Mouse (Mus musculus) stomach, embryonic 16.5 days (tissue): ENCODE data around the gene Nfia. TPM values are rescaled to one million over a fixed set of nuclear protein-coding genes. Genes with fewer than 3 reads are reported as not detected.

Experiments used
- ATAC-seq: fragments of 200-750 bp; cut with Nextera tagmentation; 2 replicates; pipeline ENCODE4 v1.8.0; 2017; ENCODE audit warnings: moderate number of reproducible peaks, moderate TSS enrichment; ENCODE audit not compliant: insufficient read depth, low FRiP score
- H3K27ac ChIP-seq: fragments of 300-500 bp; sonication (generic); 2 replicates; pipeline ENCODE4 v1.5.1; 2014; ENCODE audit warnings: low read length
- H3K27me3 ChIP-seq: fragments of 300-500 bp; sonication (generic); 2 replicates; pipeline ENCODE4 v1.6.1; 2014; ENCODE audit warnings: low read length, control low read depth, mixed read lengths; ENCODE audit not compliant: control insufficient read depth, insufficient read depth
- H3K36me3 ChIP-seq: fragments of 300-500 bp; sonication (generic); 2 replicates; pipeline ENCODE4 v1.6.1; 2014; ENCODE audit warnings: low read length; ENCODE audit not compliant: control insufficient read depth, insufficient read depth
- H3K4me1 ChIP-seq: fragments of 300-500 bp; sonication (generic); 2 replicates; pipeline ENCODE4 v1.6.1; 2014; ENCODE audit warnings: low read length, control low read depth, mixed read lengths; ENCODE audit not compliant: control insufficient read depth, insufficient read depth
- H3K4me2 ChIP-seq: fragments of 300-500 bp; sonication (generic); 2 replicates; pipeline ENCODE4 v1.6.1; 2014; ENCODE audit warnings: low read depth, low read length, mixed read lengths
- H3K4me3 ChIP-seq: fragments of 300-500 bp; sonication (generic); replicated peaks from 2 replicates; pipeline ENCODE4 v1.5.1; 2014; ENCODE audit warnings: mild to moderate bottlenecking, low read length
- H3K9ac ChIP-seq: fragments of 300-500 bp; sonication (generic); 2 replicates; pipeline ENCODE4 v1.6.1; 2014; ENCODE audit warnings: low read length
- H3K9me3 ChIP-seq: fragments of 300-500 bp; sonication (generic); replicated peaks from 2 replicates; pipeline ENCODE4 v1.6.1; 2016; ENCODE audit warnings: low read length, control low read depth; ENCODE audit not compliant: control insufficient read depth
- WGBS: fragments of 180-500 bp; shearing (Covaris S2); extraction: QIAGEN DNeasy Blood & Tissue Kit; methylation state at CpG from one replicate; pipeline ENCODE4 v1.1.7; 2014; 5-methylcytosine and 5-hydroxymethylcytosine counted together
- polyA plus RNA-seq: library from polyadenylated mRNA; unstranded; fragments of >200 nt; fragmentation: Nextera tagmentation; extraction: Ambion mirVana; gene quantifications from 2 replicates; pipeline ENCODE4 v1.2.1, GENCODE M21; 2015

Gene Nfia
- polyA plus RNA-seq, 1 experiment from 2014 or later = 45.1 TPM

DNA sequence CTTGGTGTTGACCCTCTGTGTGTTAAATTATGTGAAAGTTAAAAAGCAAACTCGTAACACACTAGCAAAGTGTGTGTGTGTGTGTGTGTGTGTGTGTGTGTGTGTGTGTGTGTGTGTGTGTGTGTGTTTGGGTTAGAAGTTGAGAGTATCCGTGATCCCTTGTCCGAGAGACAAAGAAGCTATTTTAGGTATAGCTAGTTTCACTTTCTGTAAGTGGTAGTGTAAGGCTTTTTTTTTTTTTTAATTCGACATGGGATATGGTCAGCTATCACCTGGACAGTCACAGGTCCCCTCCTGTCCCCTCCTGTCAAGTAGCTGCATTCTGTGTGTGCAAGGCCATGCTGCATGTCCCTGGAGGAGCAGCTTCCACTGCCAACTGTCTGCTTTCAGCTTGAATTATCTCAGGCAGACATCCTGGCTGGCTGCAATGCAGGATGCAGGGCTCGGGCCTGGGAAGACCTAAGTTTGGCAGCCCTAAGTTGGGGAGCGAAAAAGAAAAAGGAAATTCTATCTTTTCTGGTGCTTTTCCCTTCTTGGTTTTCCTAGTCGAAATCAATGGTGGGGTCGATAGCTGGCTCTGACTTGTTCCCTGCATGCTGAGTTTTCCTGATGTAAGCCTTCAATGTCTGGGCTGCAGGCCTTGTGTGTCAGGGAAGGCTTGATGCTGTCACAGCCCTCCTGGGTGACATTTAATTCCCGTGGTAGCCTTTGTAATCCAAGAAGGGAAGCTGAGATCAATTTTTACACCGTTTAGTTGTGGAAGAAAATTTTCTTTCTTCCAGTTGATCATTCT is 147.9 kb downstream of the Nfia start:
- H3K27ac ChIP-seq = peak overlapping the region; percentile 76
- ATAC-seq = no peak
- no peaks in the 10 kb centered on the region for H3K27me3 ChIP-seq
- peak overlapping the region; percentile 57 for H3K9ac ChIP-seq
- H3K36me3 ChIP-seq = no peaks in the 10 kb centered on the region
- H3K4me1 ChIP-seq = peaks cover 17% of the 10 kb centered on the region; the same call in 1 of the 2 replicates
- no peaks in the 10 kb centered on the region for H3K9me3 ChIP-seq
- H3K4me3 ChIP-seq = no peak overlapping the region
- WGBS = 49% methylated on average over 10 of the region's 10 CpGs
- peak overlapping the region; percentile 43 for H3K4me2 ChIP-seq

DNA sequence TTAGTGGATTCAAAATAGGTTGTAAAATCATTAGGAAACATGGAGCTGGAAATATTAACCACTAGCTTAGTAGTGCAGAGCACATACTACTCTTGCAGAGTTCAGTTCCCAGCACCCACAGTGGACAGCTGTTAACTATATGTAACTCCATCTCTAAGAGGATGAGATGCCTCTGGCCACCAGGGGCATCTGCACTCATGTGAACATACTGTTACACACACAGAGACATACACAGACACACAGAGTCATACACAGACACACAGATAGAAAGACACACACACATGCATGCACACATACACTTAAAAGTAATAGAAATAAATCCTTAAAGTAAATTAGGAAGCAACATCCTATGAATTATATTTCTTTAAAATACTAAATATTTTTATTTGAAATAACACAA is 149.1 kb downstream of the Nfia start:
- Histone ChIP-seq H3K4me1 (peaks cover 23% of the 10 kb centered on the region; the same call in 1 of the 2 replicates), H3K27me3 (no peaks in the 10 kb centered on the region), H3K27ac (no peak overlapping the region), H3K4me2 (no peak overlapping the region), H3K9ac (no peak overlapping the region), H3K4me3 (no peak overlapping the region), H3K9me3 (no peaks in the 10 kb centered on the region), H3K36me3 (no peaks in the 10 kb centered on the region)
- no peak for ATAC-seq

- 70% methylated on average over 5 of the region's 5 CpGs for WGBS
- no peaks in the 10 kb centered on the region for H3K36me3 ChIP-seq
- peak overlapping the region; percentile 30; the same call in 1 of the 2 replicates for H3K27ac ChIP-seq
- no peaks in the 10 kb centered on the region for H3K9me3 ChIP-seq
- no peak overlapping the region for H3K9ac ChIP-seq
- no peak for ATAC-seq
- H3K4me1 ChIP-seq = peaks cover 29% of the 10 kb centered on the region
- no peaks in the 10 kb centered on the region for H3K27me3 ChIP-seq
- H3K4me3 ChIP-seq = no peak overlapping the region
- no peak overlapping the region for H3K4me2 ChIP-seq
Observed at GRCm38 (mm10) chr4:97923248-97923647, 150.7 kb downstream of the Nfia start.

- ATAC-seq = 0 out of 2 replicates have a peak, but pooled peaks have one; percentile 22
- H3K27me3 ChIP-seq = no peaks in the 10 kb centered on the region
- H3K4me1 ChIP-seq = peaks cover 29% of the 10 kb centered on the region
- H3K27ac ChIP-seq = peak overlapping the region; percentile 30
- no peaks in the 10 kb centered on the region for H3K9me3 ChIP-seq
- no peak overlapping the region for H3K9ac ChIP-seq
- H3K4me3 ChIP-seq = no peak overlapping the region
- H3K4me2 ChIP-seq = no peak overlapping the region
- 49% methylated on average over 8 of the region's 8 CpGs for WGBS
- H3K36me3 ChIP-seq = no peaks in the 10 kb centered on the region
Observed at GRCm38 (mm10) chr4:97923876-97924316, 151.4 kb downstream of the Nfia start.

GRCm38 (mm10) chr4:97924414-97924813 is 151.9 kb downstream of the Nfia start:
- 29% methylated on average over 5 of the region's 5 CpGs for WGBS
- 0 out of 2 replicates have a peak, but pooled peaks have one; percentile 37 for ATAC-seq
- H3K27ac ChIP-seq = peak overlapping the region; percentile 67

DNA sequence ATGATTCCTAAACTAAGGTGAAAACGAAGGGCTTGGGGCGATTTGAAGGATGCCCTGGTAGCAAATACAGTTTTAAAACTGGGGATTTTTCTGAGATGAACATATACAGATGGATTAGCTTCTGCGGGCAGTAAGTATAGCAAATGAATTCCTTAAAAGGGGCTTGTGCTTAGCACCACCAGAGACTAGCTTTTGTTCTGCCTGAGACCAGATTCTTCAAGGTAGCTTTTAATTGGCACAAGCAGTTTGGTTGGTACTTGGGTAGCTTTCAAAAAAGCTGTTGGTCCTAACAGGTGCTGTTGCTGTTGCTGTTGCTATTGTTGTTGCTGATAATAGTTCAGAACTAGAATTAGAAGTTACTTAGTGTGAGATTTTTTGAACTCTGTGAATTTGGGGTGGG is 152.3 kb downstream of the Nfia start:
- WGBS = 51% methylated on average over 3 of the region's 3 CpGs
- no peak overlapping the region for H3K9ac ChIP-seq
- H3K27ac ChIP-seq = peak overlapping the region; percentile 67
- no peak overlapping the region for H3K4me2 ChIP-seq
- peaks cover 29% of the 10 kb centered on the region for H3K4me1 ChIP-seq
- ATAC-seq = no peak
- no peak overlapping the region for H3K4me3 ChIP-seq
- no peaks in the 10 kb centered on the region for H3K9me3 ChIP-seq
- no peaks in the 10 kb centered on the region for H3K36me3 ChIP-seq
- H3K27me3 ChIP-seq = no peaks in the 10 kb centered on the region

More at GRCm38 (mm10) chr4:97924414-97924813, 151.9 kb downstream of the Nfia start:
- Histone ChIP-seq H3K4me3 (no peak overlapping the region), H3K9ac (no peak overlapping the region), H3K36me3 (no peaks in the 10 kb centered on the region), H3K9me3 (no peaks in the 10 kb centered on the region), H3K4me1 (peaks cover 29% of the 10 kb centered on the region), H3K27me3 (no peaks in the 10 kb centered on the region), H3K4me2 (no peak overlapping the region)

DNA sequence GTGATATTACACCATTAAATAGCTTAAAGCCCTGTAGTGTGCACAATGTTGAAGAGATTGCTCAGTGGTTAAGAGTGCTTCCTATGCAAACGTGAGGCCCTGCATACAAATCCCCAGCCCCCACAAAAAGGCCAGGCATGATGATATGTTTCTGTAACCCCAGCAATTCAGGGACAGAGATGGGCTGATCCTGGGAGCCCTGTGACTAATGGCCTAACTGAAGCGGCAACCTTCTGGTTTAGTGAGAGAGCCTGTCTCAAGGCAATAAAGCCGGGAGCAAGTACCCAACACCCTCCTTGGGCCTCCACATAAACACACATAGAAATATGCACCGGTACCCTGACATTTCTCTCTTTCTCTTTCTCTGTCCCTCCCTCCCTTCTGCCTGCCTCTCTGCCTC is 153.1 kb downstream of the Nfia start:
- no peak for ATAC-seq
- Histone ChIP-seq H3K27me3 (no peaks in the 10 kb centered on the region), H3K27ac (peak overlapping the region; percentile 20; the same call in 1 of the 2 replicates), H3K4me3 (no peak overlapping the region), H3K4me2 (no peak overlapping the region), H3K9me3 (no peaks in the 10 kb centered on the region), H3K4me1 (peaks cover 26% of the 10 kb centered on the region), H3K9ac (no peak overlapping the region), H3K36me3 (no peaks in the 10 kb centered on the region)
- 59% methylated on average over 4 of the region's 4 CpGs for WGBS

DNA sequence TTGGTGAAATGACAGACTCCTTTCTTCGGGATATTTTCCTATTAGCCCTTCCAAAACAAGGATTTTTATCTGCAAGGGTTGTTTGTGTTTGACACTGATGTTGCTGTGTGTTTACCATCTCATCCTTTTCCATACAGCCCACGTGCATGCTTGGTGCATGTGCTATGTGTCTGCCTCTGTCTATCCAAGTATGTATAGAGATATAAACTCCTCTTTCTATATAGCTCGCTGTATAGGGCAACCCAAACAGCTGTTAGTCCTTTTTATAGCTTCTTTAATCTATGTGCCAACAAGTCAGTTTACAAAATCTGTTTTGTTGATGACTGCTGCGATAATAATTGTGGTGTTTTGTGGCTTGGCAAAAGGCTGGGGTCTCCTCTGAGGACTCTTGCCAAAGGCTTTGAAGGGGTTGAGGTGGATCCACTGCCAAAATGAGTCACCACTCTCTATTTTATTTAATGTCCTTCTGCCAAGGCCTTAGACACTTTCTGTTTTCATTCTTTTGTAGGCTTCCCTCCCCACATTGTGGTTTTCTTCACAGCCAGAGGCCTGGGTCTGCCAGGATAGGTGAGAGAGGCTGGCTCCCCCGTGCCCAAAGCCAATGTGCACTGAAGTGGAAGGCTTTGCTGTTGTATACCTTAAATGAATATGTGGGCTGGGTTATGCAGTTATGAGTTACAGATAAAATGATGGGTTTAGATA is 154.2 kb downstream of the Nfia start:
- no peak overlapping the region; the same call in 1 of the 2 replicates for H3K27ac ChIP-seq
- H3K9me3 ChIP-seq = no peaks in the 10 kb centered on the region
- no peak for ATAC-seq
- WGBS = 50% methylated on average over 5 of the region's 5 CpGs
- no peaks in the 10 kb centered on the region for H3K27me3 ChIP-seq
- H3K4me2 ChIP-seq = no peak overlapping the region
- no peak overlapping the region for H3K4me3 ChIP-seq
- H3K9ac ChIP-seq = no peak overlapping the region
- H3K4me1 ChIP-seq = peaks cover 24% of the 10 kb centered on the region
- H3K36me3 ChIP-seq = no peaks in the 10 kb centered on the region

- Histone ChIP-seq H3K4me1 (peaks cover 24% of the 10 kb centered on the region), H3K27me3 (no peaks in the 10 kb centered on the region), H3K36me3 (no peaks in the 10 kb centered on the region), H3K27ac (no peak overlapping the region; the same call in 1 of the 2 replicates), H3K9me3 (no peaks in the 10 kb centered on the region), H3K4me2 (no peak overlapping the region), H3K4me3 (no peak overlapping the region), H3K9ac (no peak overlapping the region)
- no peak for ATAC-seq
- WGBS = 47% methylated on average over 3 of the region's 3 CpGs
Observed at GRCm38 (mm10) chr4:97927309-97927656, 154.7 kb downstream of the Nfia start.
